Mouse (Mus musculus) adrenal gland, postnatal 14 days (tissue): ENCODE results near the gene Kcnk1. TPM values are rescaled to one million over a fixed set of nuclear protein-coding genes. Genes with fewer than 3 reads are reported as not detected.

Experiments used
- DNase-seq: peaks from one replicate; pipeline ENCODE4 v3.0.0; 2021; ENCODE audit warnings: mixed read lengths
- total RNA-seq: library from RNA; stranded (reverse); gene quantifications from 2 replicates; pipeline ENCODE4 v1.2.3, GENCODE M21; 2021

Gene Kcnk1
- total RNA-seq, 1 experiment from 2014 or later = 1.1 TPM

GRCm38 (mm10) chr8:125996031-125996839 lies 1.3 kb downstream of the Kcnk1 start:
- DNase-seq = peak; percentile 26

GRCm38 (mm10) chr8:125996980-125997379 lies 2.0 kb downstream of the Kcnk1 start:
- DNase-seq = no peak

- no peak for DNase-seq
Measured at GRCm38 (mm10) chr8:125997550-125997949, 2.6 kb downstream of the Kcnk1 start.

GRCm38 (mm10) chr8:125999842-126000395 lies 4.9 kb downstream of the Kcnk1 start:
- no peak for DNase-seq

GRCm38 (mm10) chr8:126003546-126003945 lies 8.6 kb downstream of the Kcnk1 start:
- no peak for DNase-seq

- no peak for DNase-seq
Measured at GRCm38 (mm10) chr8:126004953-126005352, 10.0 kb downstream of the Kcnk1 start.

- no peak for DNase-seq
Measured at GRCm38 (mm10) chr8:126006310-126006990, 11.5 kb downstream of the Kcnk1 start.

GRCm38 (mm10) chr8:126007538-126008330 lies 12.8 kb downstream of the Kcnk1 start:
- DNase-seq = no peak

- no peak for DNase-seq
Measured at GRCm38 (mm10) chr8:126008945-126009344, 14.0 kb downstream of the Kcnk1 start.

- peak; percentile 64 for DNase-seq
Measured at GRCm38 (mm10) chr8:126010900-126011299, 15.9 kb downstream of the Kcnk1 start.

GRCm38 (mm10) chr8:126012334-126012733 lies 17.4 kb downstream of the Kcnk1 start:
- no peak for DNase-seq

GRCm38 (mm10) chr8:126013646-126014045 lies 18.7 kb downstream of the Kcnk1 start:
- no peak for DNase-seq

- no peak for DNase-seq
Measured at GRCm38 (mm10) chr8:126021932-126022331, 27.0 kb downstream of the Kcnk1 start.

GRCm38 (mm10) chr8:126023706-126024305 lies 28.8 kb downstream of the Kcnk1 start:
- no peak for DNase-seq

GRCm38 (mm10) chr8:126024891-126025290 lies 29.9 kb downstream of the Kcnk1 start:
- no peak for DNase-seq

GRCm38 (mm10) chr8:126026121-126026520 lies 31.2 kb downstream of the Kcnk1 start:
- no peak for DNase-seq

GRCm38 (mm10) chr8:126026584-126026983 lies 31.6 kb downstream of the Kcnk1 start:
- no peak for DNase-seq

- DNase-seq = no peak
Measured at GRCm38 (mm10) chr8:126027486-126027885, 32.5 kb downstream of the Kcnk1 start.

GRCm38 (mm10) chr8:126028941-126029340 lies 34.0 kb downstream of the Kcnk1 start:
- no peak for DNase-seq

GRCm38 (mm10) chr8:126032776-126033175 lies 37.8 kb downstream of the Kcnk1 start:
- no peak for DNase-seq

GRCm38 (mm10) chr8:126035046-126035445 lies 40.1 kb downstream of the Kcnk1 start:
- no peak for DNase-seq

- DNase-seq = no peak
Measured at GRCm38 (mm10) chr8:126036340-126036739, 41.4 kb downstream of the Kcnk1 start.
